In genomic region chr12:102370931-102371500, GRCm38 (mm10) we compare ENCODE assay signal across 20 mouse cellular contexts.
A peak's percentile ranks its signal among the peaks of the same experiment; 100 is the strongest.
DNase-seq lines count a peak whose midpoint lies in the region; ATAC-seq lines count a peak whose summit lies in the region.
"Had no signal": no experiment of that assay in that cellular context is flagged by ENCODE, and none has a peak within 500 bp of the region (broad histone marks: within the 10 kb centered on the region; RNA-seq: fewer than 3 reads in every experiment).

No protein-coding gene starts in this region.

- peak; percentile 74 for ATAC-seq in inflammation-experienced regulatory T-cells, adult 6 months

- H3K36me3 ChIP-seq in splenic B cell, adult 2 months (ENCODE audit: control insufficient read depth, insufficient read depth, low read length, poor library complexity, severe bottlenecking) = peaks cover 11% of the 10 kb centered on the region
- H3K36me3 ChIP-seq: forebrain, embryonic 12.5 days; neural tube, embryonic 15.5 days had no signal

- H3K27me3 ChIP-seq in splenic B cell, adult 2 months (ENCODE audit: control insufficient read depth, insufficient read depth, low read length, poor library complexity, severe bottlenecking) = no peaks in the 10 kb centered on the region
- H3K27me3 ChIP-seq: embryonic facial prominence, embryonic 13.5 days; forebrain, embryonic 12.5 days; limb, embryonic 15.5 days; liver, embryonic 15.5 days; neural tube, embryonic 15.5 days had no signal

- DNase-seq in adrenal gland, adult 8-10 months = peak; percentile 62
- DNase-seq in adrenal gland, postnatal 4 days (ENCODE audit: low spot score in 2 of 2) = no peak
- DNase-seq in thymus, postnatal 0 days (ENCODE audit: low spot score) = peak; percentile 37
- no peak for DNase-seq in thymus, postnatal 36 days
- DNase-seq in splenic B cell, adult 2 months (ENCODE audit: low read depth, low spot score) = peak; percentile 54
- DNase-seq in left cerebral cortex, postnatal 25 days (ENCODE audit: low spot score in 2 of 2) = no peak
- no peak for DNase-seq in gastrocnemius, postnatal 10 days
- DNase-seq: cerebellum, adult 8-10 months; cerebellum, postnatal 36 days; embryo, embryonic 11 days; kidney, adult 18-20 months; kidney, postnatal 4 days; midbrain, embryonic 14.5 days; thymus, postnatal 4 days had no signal

- intact Hi-C loops in left cerebral cortex, postnatal 25 days (cut with DNase I) = no loop called here

Comparison
In these comparisons a context has a peak if more than half of its experiments do, and no peak if none do; other contexts are left out.
1. DNase-seq: peak in adrenal gland, adult 8-10 months (single experiment), thymus, postnatal 0 days (single experiment) and splenic B cell, adult 2 months (single experiment); none in adrenal gland, postnatal 4 days (0 of 2), thymus, postnatal 36 days (0 of 2), left cerebral cortex, postnatal 25 days (0 of 2) and gastrocnemius, postnatal 10 days (single experiment).